Mouse (Mus musculus): ENCODE results near the gene Neurod6. TPM values are rescaled to one million over a fixed set of nuclear protein-coding genes. Genes with fewer than 3 reads are reported as not detected.

Neurod6 gene
- polyA plus RNA-seq (2017; shearing (Covaris generic)): not detected

GRCm38 (mm10) chr6:55680974-55681373 is at the start of gene Neurod6:
Gene Neurod6 (minus strand): TSS chr6:55681263.

Other genes with a start within 250 kb of the Neurod6 start
- gene Adcyap1r1, start 229.3 kb downstream of the Neurod6 start, polyA plus RNA-seq (2017; shearing (Covaris generic)): under 1 TPM in 1 of 2 experiments, not detected in 1; 0.27 TPM
- under 1 TPM; 0.07 to 0.18 TPM for gene Itprid1, start 155.6 kb upstream of the Neurod6 start, polyA plus RNA-seq (2017; shearing (Covaris generic))

Data from inflammation-experienced regulatory T-cells (primary cell).